Mouse (Mus musculus): ENCODE results near the gene Kank2.

DNA sequence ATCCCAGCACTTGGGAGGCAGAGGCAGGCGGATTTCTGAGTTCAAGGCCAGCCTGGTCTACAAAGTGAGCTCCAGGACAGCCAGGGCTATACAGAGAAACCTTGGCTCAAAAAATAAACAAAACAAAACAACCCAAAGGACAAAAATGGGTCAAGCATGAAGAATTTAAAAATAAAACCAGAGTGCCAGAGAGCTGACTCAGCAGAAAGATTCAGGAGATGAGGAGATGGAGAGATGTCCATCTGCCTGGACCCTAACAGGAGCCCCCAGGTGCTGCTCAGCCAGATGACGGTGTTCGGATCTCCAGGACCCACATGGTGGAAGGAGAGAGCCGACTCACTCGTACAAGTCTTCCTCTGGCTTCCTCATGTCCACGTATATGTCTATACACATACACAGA, 20.0 kb upstream of the Kank2 start:
- no peak for TF ChIP-seq POLR2A (IDR thresholded peaks at IDR 0.05; ENCODE audit: low read depth, low read length)
- TF ChIP-seq CTCF (IDR thresholded peaks at IDR 0.05; ENCODE audit: extremely low read depth, insufficient read depth, insufficient read length, insufficient replicate concordance) = no peak
